Mouse (Mus musculus): ENCODE measurements around the gene Slc35d2. TPM values are rescaled to one million over a fixed set of nuclear protein-coding genes. Genes with fewer than 3 reads are reported as not detected.

Slc35d2 gene
- polyA plus RNA-seq, 1 experiment: 2.1 TPM

- no peaks in the 10 kb centered on the region for H3K36me3 ChIP-seq (ENCODE audit: control insufficient read depth, insufficient read depth)
- H3K27me3 ChIP-seq (ENCODE audit: control insufficient read depth, insufficient read depth, insufficient read length): no peaks in the 10 kb centered on the region
- peak within 1 kb of the TSS; percentile 82 for H3ac ChIP-seq (ENCODE audit: control insufficient read depth, insufficient read length, low read depth)
- peaks cover 40% of the 10 kb centered on the region for H3K79me3 ChIP-seq (ENCODE audit: low read depth)
- H3K4me3 ChIP-seq (ENCODE audit: insufficient read depth, poor library complexity, severe bottlenecking): peak within 1 kb of the TSS; percentile 84
- H3K79me2 ChIP-seq (ENCODE audit: control insufficient read depth, insufficient read depth): peaks cover 44% of the 10 kb centered on the region
- TF ChIP-seq MYOG (IDR thresholded peaks at IDR 0.05; ENCODE audit: control insufficient read depth, extremely low read depth, insufficient read length) (no peak), CEBPB (IDR thresholded peaks at IDR 0.05; ENCODE audit: low read depth) (no peak), MAX (IDR thresholded peaks at IDR 0.05) (peak; percentile 14)
Observed at GRCm38 (mm10) chr13:64153083-64153682, 24.0 kb upstream of the Slc35d2 start, which contains the start of gene Zfp367. Gene Zfp367, minus strand, starts transcription at chr13:64153202.

GRCm38 (mm10) chr13:64152671-64153082, 23.5 kb upstream of the Slc35d2 start:
- TF ChIP-seq MAX (IDR thresholded peaks at IDR 0.05) (no peak), FOSL1 (IDR thresholded peaks at IDR 0.05; ENCODE audit: insufficient read depth, low read length, poor library complexity, severe bottlenecking) (no peak), CEBPB (IDR thresholded peaks at IDR 0.05; ENCODE audit: low read depth) (no peak), MYOG (IDR thresholded peaks at IDR 0.05; ENCODE audit: control insufficient read depth, extremely low read depth, insufficient read length) (no peak), USF1 (IDR thresholded peaks at IDR 0.05; ENCODE audit: low read depth) (no peak), CTCF (IDR thresholded peaks at IDR 0.05; ENCODE audit: control insufficient read depth, insufficient read depth, insufficient read length) (no peak), MYOD1 (IDR thresholded peaks at IDR 0.05; ENCODE audit: control insufficient read depth, insufficient read length, low read depth) (no peak)
- Histone ChIP-seq H3K4me3 (ENCODE audit: insufficient read depth, poor library complexity, severe bottlenecking) (peak overlapping the region; percentile 84), H3K36me3 (ENCODE audit: control insufficient read depth, insufficient read depth) (no peaks in the 10 kb centered on the region), H3ac (ENCODE audit: control insufficient read depth, insufficient read length, low read depth) (peak overlapping the region; percentile 82), H3K79me2 (ENCODE audit: control insufficient read depth, insufficient read depth) (peaks cover 49% of the 10 kb centered on the region), H3K79me3 (ENCODE audit: low read depth) (peaks cover 44% of the 10 kb centered on the region), H3K27me3 (ENCODE audit: control insufficient read depth, insufficient read depth, insufficient read length) (no peaks in the 10 kb centered on the region)

GRCm38 (mm10) chr13:64152241-64152669, 23.1 kb upstream of the Slc35d2 start:
- no peaks in the 10 kb centered on the region for H3K27me3 ChIP-seq (ENCODE audit: control insufficient read depth, insufficient read depth, insufficient read length)
- H3ac ChIP-seq (ENCODE audit: control insufficient read depth, insufficient read length, low read depth): peak overlapping the region; percentile 82
- H3K79me3 ChIP-seq (ENCODE audit: low read depth): peaks cover 48% of the 10 kb centered on the region
- H3K79me2 ChIP-seq (ENCODE audit: control insufficient read depth, insufficient read depth): peaks cover 54% of the 10 kb centered on the region
- H3K4me3 ChIP-seq (ENCODE audit: insufficient read depth, poor library complexity, severe bottlenecking): peak overlapping the region; percentile 84
- no peak for TF ChIP-seq MYOG (IDR thresholded peaks at IDR 0.05; ENCODE audit: control insufficient read depth, extremely low read depth, insufficient read length)
- TF ChIP-seq MYOD1 (IDR thresholded peaks at IDR 0.05; ENCODE audit: control insufficient read depth, insufficient read length, low read depth): peak; percentile 62
- TF ChIP-seq USF1 (IDR thresholded peaks at IDR 0.05; ENCODE audit: low read depth): peak; percentile 87
- TF ChIP-seq FOSL1 (IDR thresholded peaks at IDR 0.05; ENCODE audit: insufficient read depth, low read length, poor library complexity, severe bottlenecking): no peak
- no peak for TF ChIP-seq MAX (IDR thresholded peaks at IDR 0.05)
- H3K36me3 ChIP-seq (ENCODE audit: control insufficient read depth, insufficient read depth): no peaks in the 10 kb centered on the region

- no peak overlapping the region for H3K4me3 ChIP-seq (ENCODE audit: insufficient read depth, poor library complexity, severe bottlenecking)
- H3K79me3 ChIP-seq (ENCODE audit: low read depth): peaks cover 59% of the 10 kb centered on the region
- peaks cover 68% of the 10 kb centered on the region for H3K79me2 ChIP-seq (ENCODE audit: control insufficient read depth, insufficient read depth)
- H3K36me3 ChIP-seq (ENCODE audit: control insufficient read depth, insufficient read depth): peaks cover 3% of the 10 kb centered on the region
- no peaks in the 10 kb centered on the region for H3K27me3 ChIP-seq (ENCODE audit: control insufficient read depth, insufficient read depth, insufficient read length)
- TF ChIP-seq MAX (IDR thresholded peaks at IDR 0.05) (no peak), MYOG (IDR thresholded peaks at IDR 0.05; ENCODE audit: control insufficient read depth, extremely low read depth, insufficient read length) (no peak), FOSL1 (IDR thresholded peaks at IDR 0.05; ENCODE audit: insufficient read depth, low read length, poor library complexity, severe bottlenecking) (no peak), USF1 (IDR thresholded peaks at IDR 0.05; ENCODE audit: low read depth) (no peak), CEBPB (IDR thresholded peaks at IDR 0.05; ENCODE audit: low read depth) (no peak), CTCF (IDR thresholded peaks at IDR 0.05; ENCODE audit: control insufficient read depth, insufficient read depth, insufficient read length) (no peak), MYOD1 (IDR thresholded peaks at IDR 0.05; ENCODE audit: control insufficient read depth, insufficient read length, low read depth) (no peak)
- no peak overlapping the region for H3ac ChIP-seq (ENCODE audit: control insufficient read depth, insufficient read length, low read depth)
Observed at GRCm38 (mm10) chr13:64150121-64150520, 21.0 kb upstream of the Slc35d2 start.

DNA sequence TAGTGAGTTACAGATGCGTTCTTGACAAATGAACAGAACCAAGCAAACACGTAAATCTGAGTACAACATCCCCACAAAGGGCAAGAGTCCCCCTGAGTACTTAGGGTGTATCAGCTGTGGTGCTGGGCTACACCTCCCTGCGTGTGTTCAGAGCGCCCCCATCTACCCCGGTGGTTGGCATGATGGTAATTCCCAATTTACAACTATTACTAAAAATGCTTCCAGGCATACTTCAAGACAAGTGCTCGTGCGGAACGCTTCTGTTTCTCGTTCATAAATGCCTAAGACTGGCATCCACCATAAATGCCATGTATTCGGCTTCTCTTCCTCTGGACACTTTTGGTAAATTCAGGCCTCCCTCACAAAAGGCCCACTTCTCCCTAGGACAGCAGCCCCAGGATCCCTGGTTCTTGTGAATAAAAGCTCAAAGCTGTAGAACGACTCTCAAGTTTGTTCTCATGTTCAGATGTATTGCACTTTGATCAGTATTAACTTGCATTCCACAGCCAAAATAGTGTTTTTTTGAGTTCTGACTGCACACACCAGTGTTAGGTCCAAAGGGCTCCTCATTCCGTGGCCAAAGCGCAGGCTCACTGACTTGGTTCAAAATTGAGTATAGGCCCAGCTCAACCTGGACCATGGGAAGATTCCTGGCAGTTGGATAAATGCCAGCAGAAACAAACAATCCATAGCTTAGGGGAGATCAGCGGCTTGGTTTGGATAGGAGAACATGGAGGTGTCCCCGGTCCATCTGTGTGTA, 628 bp upstream of the Slc35d2 start:
- Histone ChIP-seq H3K79me2 (ENCODE audit: control insufficient read depth, insufficient read depth) (no peaks in the 10 kb centered on the region), H3K27me3 (ENCODE audit: control insufficient read depth, insufficient read depth, insufficient read length) (no peaks in the 10 kb centered on the region), H3K4me3 (ENCODE audit: insufficient read depth, poor library complexity, severe bottlenecking) (peak overlapping the region; percentile 34), H3ac (ENCODE audit: control insufficient read depth, insufficient read length, low read depth) (no peak overlapping the region), H3K79me3 (ENCODE audit: low read depth) (no peaks in the 10 kb centered on the region), H3K36me3 (ENCODE audit: control insufficient read depth, insufficient read depth) (peaks cover 21% of the 10 kb centered on the region)
- TF ChIP-seq USF1 (IDR thresholded peaks at IDR 0.05; ENCODE audit: low read depth) (no peak), CTCF (IDR thresholded peaks at IDR 0.05; ENCODE audit: control insufficient read depth, insufficient read depth, insufficient read length) (peak; percentile 31), FOSL1 (IDR thresholded peaks at IDR 0.05; ENCODE audit: insufficient read depth, low read length, poor library complexity, severe bottlenecking) (no peak), MYOD1 (IDR thresholded peaks at IDR 0.05; ENCODE audit: control insufficient read depth, insufficient read length, low read depth) (no peak)
